Mouse (Mus musculus): ENCODE results near the gene Kif1bp. TPM values are rescaled to one million over a fixed set of nuclear protein-coding genes. Genes with fewer than 3 reads are reported as not detected.
"Not testable (repeated sequence)": the region's sequence is repeated elsewhere in the genome, so short reads cannot be mapped to it uniquely, and the experiment has no call there.

Gene Kif1bp
- total RNA-seq, 2 experiments from 2014 or later: 29.4 to 30.5 TPM

DNA sequence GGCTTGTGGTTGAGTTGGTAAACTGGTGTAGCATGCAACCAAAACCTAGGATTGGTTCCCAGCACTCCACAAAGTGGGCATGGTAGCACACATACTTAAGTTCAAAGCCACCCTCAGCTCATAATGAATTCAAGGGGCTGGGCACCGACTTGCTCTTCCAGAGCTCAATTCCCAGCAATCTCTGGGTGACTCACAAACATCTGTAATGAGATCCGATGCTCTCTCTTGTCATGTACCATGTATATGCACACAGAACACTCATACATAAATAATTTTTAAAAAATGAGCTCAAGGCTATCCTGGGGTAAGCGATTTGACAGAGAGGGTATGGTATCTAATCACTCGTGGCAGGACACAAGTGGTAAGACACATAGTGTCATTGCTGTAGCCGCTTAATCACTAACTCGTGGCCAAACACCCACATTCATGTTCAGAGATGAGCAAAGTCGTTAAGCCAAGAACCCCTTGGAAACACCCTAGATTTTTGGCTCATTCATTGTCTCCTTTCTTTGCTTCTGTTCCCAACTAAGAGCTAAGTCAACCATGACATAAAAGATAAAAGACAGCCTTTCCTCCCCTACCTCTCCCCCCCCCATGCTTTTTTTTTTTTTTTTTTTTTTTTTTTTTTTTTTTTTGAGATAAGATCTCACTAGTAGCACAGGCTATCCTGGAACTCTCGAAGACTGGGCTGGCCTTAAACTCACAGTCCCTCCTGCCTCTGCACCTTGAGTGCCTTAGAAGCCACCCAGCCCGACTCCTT, 72.9 kb downstream of the Kif1bp start:
- H3K4me3 ChIP-seq: peak overlapping the region; percentile 75
- DNase-seq: no peak
- TF ChIP-seq CTCF (IDR thresholded peaks at IDR 0.05): no peak
- H3K27ac ChIP-seq: peak overlapping the region; percentile 92
- intact Hi-C loops (cut with DNase I): no loop called here

DNA sequence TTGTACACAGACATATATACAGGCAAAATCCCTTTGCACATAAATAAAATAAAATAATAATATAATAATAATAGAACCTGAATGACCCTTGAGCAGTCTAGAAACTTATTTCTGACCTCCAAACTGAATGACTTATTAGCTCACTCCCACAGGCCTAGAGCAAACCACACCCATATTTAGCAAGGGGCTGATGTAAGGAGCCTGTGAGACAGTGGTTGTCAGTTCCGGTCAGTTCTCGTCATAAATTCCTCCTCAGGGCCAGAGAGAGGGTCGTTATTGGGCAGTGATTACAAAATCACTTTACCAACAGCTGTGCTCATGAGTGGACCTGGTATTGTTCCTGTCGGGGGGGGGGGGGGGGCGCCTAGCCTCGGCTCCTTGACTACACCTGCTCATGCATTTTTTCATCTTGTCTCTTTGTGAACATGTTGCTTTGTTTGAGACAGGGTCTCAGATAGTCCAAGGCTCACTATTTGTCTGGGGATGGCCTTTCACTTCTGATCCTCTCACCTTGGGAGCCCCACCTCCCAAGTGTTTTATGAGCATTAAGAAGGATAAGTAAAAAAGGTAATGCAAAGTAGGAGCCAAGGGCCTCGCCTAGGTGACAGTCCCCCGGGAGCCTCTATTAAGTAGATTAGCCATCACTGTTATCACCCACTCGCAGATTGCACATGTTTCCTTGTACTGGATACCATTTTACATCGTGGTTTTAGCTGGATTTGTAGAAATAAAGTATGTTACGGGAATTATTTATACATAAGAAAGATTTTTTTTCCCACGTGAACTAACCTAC, 74.2 kb downstream of the Kif1bp start:
- TF ChIP-seq CTCF (IDR thresholded peaks at IDR 0.05): no peak
- intact Hi-C loops (cut with DNase I): no loop called here
- Histone ChIP-seq H3K4me3 (peak overlapping the region; percentile 36), H3K27ac (peak overlapping the region; percentile 62)
- no peak for DNase-seq

DNA sequence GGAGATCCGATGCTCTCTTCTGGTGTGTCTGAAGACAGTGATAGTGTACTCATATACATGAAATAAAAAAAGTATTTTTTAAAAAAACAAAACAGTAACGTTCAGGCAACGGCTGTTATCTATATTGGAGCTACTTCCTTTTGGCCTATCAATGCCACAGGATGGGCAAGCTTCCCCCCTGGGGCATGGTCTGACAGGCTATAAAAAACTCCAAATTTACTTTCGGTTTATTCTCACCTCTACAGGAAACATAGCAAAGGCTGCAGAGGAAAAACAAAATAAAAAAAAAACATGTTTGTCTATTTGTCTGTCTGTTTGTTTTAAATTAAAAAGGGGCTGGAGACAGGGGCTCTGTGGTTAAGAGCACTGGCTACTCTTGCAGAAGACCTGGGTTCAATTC, 74.9 kb downstream of the Kif1bp start:
- peak overlapping the region; percentile 62 for H3K27ac ChIP-seq
- no peak for TF ChIP-seq CTCF (IDR thresholded peaks at IDR 0.05)
- intact Hi-C loops (cut with DNase I): no loop called here
- DNase-seq: no peak
- H3K4me3 ChIP-seq: peak overlapping the region; percentile 36

DNA sequence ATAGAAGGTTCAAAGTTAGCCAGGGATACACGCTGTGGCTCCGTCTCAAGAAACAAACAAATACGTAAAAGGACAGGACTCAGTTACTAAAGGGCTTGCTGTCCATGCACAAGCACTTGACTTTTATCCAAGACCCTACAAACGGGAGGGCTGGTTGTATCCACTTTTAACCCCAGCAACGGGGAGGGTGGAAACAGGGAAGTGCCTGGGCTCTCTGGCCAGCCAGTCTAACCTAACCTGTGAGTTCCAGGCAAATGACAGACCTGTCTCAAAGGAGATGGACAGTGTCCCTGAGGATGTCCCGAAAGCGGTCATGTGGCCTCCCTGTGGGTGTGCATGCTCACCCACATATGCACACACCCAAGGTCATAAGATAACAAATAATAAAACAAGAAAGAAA, 76.3 kb downstream of the Kif1bp start:
- no peak for TF ChIP-seq CTCF (IDR thresholded peaks at IDR 0.05)
- no peak overlapping the region for H3K27ac ChIP-seq
- H3K4me3 ChIP-seq: no peak overlapping the region
- intact Hi-C loops (cut with DNase I): no loop called here
- DNase-seq: no peak

DNA sequence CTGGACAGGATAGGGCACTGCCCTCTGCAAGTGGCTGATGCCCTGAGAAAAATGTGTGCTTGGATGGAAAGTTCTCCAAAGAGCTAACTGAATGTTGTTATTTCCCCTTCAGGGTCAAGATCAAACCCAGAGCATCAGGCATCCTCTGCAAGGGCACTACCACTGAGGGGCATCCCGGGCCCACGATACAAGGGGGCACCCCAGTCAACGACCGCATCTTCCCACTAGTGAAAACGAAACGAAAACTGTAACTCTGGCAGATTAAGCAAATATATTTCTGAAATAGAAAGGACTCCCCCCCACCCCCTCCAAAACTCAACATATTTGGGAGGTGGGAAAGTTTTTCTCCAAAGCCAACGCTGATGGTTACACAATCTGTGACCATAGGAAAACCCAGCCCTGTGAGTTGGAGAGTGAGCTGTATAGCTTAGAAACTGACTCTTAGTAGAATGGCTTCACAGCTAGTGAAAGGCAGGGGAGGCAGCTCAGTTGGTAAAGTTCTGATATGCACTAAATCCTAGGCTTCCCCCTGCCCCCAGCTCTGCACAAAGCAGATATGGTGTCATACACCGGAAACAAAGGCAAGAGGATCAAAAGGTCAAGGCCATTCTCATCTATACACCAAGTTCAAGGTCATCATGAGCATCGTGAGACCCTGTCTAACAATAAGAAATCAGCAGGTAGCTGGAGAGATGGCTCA, 77.2 kb downstream of the Kif1bp start:
- TF ChIP-seq CTCF (IDR thresholded peaks at IDR 0.05): no peak
- peak overlapping the region; percentile 35 for H3K4me3 ChIP-seq
- no peak for DNase-seq
- intact Hi-C loops (cut with DNase I): loop anchor here (1.0 kb wide), 1 partner anchor 48 kb away; no protein-coding TSS in a partner anchor
- H3K27ac ChIP-seq: peak overlapping the region; percentile 59

DNA sequence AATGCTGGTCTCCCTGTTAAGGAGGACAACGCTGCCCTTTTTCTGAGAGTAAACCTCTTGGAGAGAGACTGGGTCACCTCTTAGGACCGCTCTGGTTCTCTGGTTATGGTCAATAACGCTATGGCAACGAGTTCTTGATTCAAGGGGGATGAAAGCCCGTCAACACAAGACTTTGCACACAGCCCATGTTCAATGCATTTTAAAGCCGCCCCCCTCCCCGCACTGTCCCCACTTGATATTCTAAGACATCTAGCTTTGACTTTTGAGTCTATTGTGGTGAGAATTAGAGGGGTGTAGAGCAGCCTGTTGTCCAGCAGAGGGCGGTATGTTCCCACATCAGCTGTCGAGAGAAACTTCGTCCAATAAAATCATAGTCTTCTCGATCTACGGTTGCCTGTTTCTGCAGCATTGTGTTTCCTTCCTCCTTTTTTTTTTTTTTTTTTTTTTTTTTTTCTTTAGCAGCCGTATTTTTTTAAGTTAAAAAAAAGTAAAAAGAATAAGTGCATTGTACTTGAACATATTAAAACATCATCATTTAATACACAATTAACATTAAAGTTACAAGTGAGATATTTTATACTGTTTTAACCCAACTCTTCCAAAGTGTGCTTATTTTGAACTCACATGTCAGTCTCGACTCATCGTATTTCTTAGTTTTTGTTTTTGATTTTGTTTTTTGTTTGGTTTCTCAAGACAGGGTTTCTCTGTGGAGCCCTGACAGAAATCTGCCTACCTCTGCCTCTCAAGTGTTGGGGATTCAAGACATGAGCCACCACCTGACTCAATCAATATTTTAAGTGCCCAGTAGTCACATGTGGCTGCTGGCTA, 78.0 kb downstream of the Kif1bp start:
- DNase-seq: peak; percentile 56
- intact Hi-C loops (cut with DNase I): loop anchor here (1.0 kb wide), 1 partner anchor 49 kb away; no protein-coding TSS in a partner anchor
- peak overlapping the region; percentile 59 for H3K27ac ChIP-seq
- H3K4me3 ChIP-seq: peak overlapping the region; percentile 35
- TF ChIP-seq CTCF (IDR thresholded peaks at IDR 0.05): peak; percentile 88

DNA sequence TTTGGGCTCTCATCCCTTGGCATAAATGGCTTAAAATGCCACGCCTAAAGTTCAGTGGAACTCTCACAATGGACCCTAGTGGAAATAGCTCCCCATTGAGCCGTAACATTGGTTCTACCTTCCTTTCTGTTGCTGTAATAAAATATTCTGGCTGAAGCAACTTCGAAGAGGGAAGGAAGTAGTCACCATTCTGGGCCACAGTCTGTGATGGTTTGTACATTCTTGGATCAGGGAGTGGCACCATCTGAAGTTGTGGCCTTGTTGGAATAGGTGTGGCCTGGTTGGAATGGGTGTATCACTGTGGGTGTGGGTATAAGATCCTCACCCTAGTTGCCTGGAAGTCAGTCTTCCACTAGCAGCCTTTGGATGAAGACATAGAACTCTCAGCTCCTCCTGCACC, 86.6 kb downstream of the Kif1bp start:
- DNase-seq; intact Hi-C loops (cut with DNase I): not testable (repeated sequence)

More for the DNA sequence above, 86.6 kb downstream of the Kif1bp start:
- not testable (repeated sequence) for H3K27ac ChIP-seq, H3K4me3 ChIP-seq

Other genes with a start within 250 kb of the Kif1bp start
- gene Hk1, start 198.5 kb downstream of the Kif1bp start, total RNA-seq (2021): 1 to 10 TPM; 6.2 to 8.7 TPM
- gene Hkdc1, start 156.0 kb downstream of the Kif1bp start, total RNA-seq (2021): not detected
- gene 4930507D05Rik, start 129.0 kb downstream of the Kif1bp start, total RNA-seq (2021): under 1 TPM; 0.11 to 0.13 TPM
- gene Supv3l1, start 128.7 kb downstream of the Kif1bp start, total RNA-seq (2021): 10 to 100 TPM; 14.5 to 21.4 TPM
- gene Vps26a, start 91.7 kb downstream of the Kif1bp start, total RNA-seq (2021): 10 to 100 TPM; 30.1 to 30.4 TPM
- gene Srgn, start 51.0 kb downstream of the Kif1bp start, total RNA-seq (2021): 10 to 100 TPM; 12.9 to 19.7 TPM
- gene Ddx21, start 23.8 kb upstream of the Kif1bp start, total RNA-seq (2021): 10 to 100 TPM; 31.3 to 34.7 TPM
- gene Ddx50, start 72.8 kb upstream of the Kif1bp start, total RNA-seq (2021): 10 to 100 TPM; 47.9 to 50.7 TPM
- under 1 TPM; 0.22 to 0.33 TPM for gene Stox1, start 147.7 kb upstream of the Kif1bp start, total RNA-seq (2021)
- gene Ccar1, start 213.8 kb upstream of the Kif1bp start, total RNA-seq (2021): 10 to 100 TPM; 31.1 to 33.0 TPM